Mouse (Mus musculus) lung, postnatal 0 days (tissue): Measurements from ENCODE around the gene Trim47. TPM values are rescaled to one million over a fixed set of nuclear protein-coding genes. Genes with fewer than 3 reads are reported as not detected.
"Not testable (repeated sequence)": the region's sequence is repeated elsewhere in the genome, so short reads cannot be mapped to it uniquely, and the experiment has no call there.

Experiments used
- ATAC-seq: fragments of 200-750 bp; cut with Nextera tagmentation; 2 replicates; pipeline ENCODE4 v1.8.0; 2017; ENCODE audit warnings: moderate library complexity
- DNase-seq: peaks from one replicate; pipeline ENCODE4 v3.0.0-alpha.2; 2016; ENCODE audit warnings: low spot score
- H3K27ac ChIP-seq: fragments of 300-500 bp; sonication (generic); 2 replicates; pipeline ENCODE4 v1.5.1; 2014; ENCODE audit warnings: antibody characterized with exemption, mild to moderate bottlenecking, low read length, mixed read lengths
- H3K27me3 ChIP-seq: fragments of 300-500 bp; sonication (generic); replicated peaks from 2 replicates; pipeline ENCODE4 v1.6.1; 2014; ENCODE audit warnings: low read length, mixed read lengths; ENCODE audit not compliant: insufficient read depth
- H3K36me3 ChIP-seq: fragments of 300-500 bp; sonication (generic); 2 replicates; pipeline ENCODE4 v1.6.1; 2014; ENCODE audit warnings: low read length, mixed read lengths; ENCODE audit not compliant: insufficient read depth
- H3K4me1 ChIP-seq: fragments of 300-500 bp; sonication (generic); 2 replicates; pipeline ENCODE4 v1.6.1; 2014; ENCODE audit warnings: antibody characterized with exemption, low read depth, low read length, mixed read lengths; ENCODE audit not compliant: insufficient read depth
- H3K4me2 ChIP-seq: fragments of 300-500 bp; sonication (generic); replicated peaks from 2 replicates; pipeline ENCODE4 v1.6.1; 2014; ENCODE audit warnings: low read depth, mild to moderate bottlenecking, low read length, moderate library complexity, mixed read lengths
- H3K4me3 ChIP-seq: fragments of 300-500 bp; sonication (generic); 2 replicates; pipeline ENCODE4 v1.5.1; 2014; ENCODE audit warnings: low read depth, low read length
- H3K9ac ChIP-seq: fragments of 300-500 bp; sonication (generic); replicated peaks from 2 replicates; pipeline ENCODE4 v1.6.1; 2014; ENCODE audit warnings: low read depth, mild to moderate bottlenecking
- H3K9me3 ChIP-seq: fragments of 300-500 bp; sonication (generic); 2 replicates; pipeline ENCODE4 v1.6.1; 2016; ENCODE audit warnings: low read length, mixed read lengths
- CTCF ChIP-seq: IDR thresholded peaks from 2 replicates; pipeline ENCODE4 v1.5.1; 2016; ENCODE audit warnings: antibody characterized with exemption, mild to moderate bottlenecking
- EP300 ChIP-seq: IDR thresholded peaks from 2 replicates; pipeline ENCODE4 v1.6.1; 2016; ENCODE audit warnings: antibody characterized with exemption, mild to moderate bottlenecking, control low read depth
- WGBS: fragments of 180-500 bp; shearing (Covaris S2); extraction: QIAGEN DNeasy Blood & Tissue Kit; methylation state at CpG from one replicate; pipeline ENCODE4 v1.1.7; 2014; 5-methylcytosine and 5-hydroxymethylcytosine counted together
- polyA plus RNA-seq: library from polyadenylated mRNA; unstranded; fragments of >200 nt; fragmentation: Nextera tagmentation; extraction: Ambion mirVana; gene quantifications from 2 replicates; pipeline ENCODE4 v1.2.1, GENCODE M21; 2015

The Trim47 gene
- polyA plus RNA-seq, 1 experiment from 2014 or later: 26.3 TPM

DNA sequence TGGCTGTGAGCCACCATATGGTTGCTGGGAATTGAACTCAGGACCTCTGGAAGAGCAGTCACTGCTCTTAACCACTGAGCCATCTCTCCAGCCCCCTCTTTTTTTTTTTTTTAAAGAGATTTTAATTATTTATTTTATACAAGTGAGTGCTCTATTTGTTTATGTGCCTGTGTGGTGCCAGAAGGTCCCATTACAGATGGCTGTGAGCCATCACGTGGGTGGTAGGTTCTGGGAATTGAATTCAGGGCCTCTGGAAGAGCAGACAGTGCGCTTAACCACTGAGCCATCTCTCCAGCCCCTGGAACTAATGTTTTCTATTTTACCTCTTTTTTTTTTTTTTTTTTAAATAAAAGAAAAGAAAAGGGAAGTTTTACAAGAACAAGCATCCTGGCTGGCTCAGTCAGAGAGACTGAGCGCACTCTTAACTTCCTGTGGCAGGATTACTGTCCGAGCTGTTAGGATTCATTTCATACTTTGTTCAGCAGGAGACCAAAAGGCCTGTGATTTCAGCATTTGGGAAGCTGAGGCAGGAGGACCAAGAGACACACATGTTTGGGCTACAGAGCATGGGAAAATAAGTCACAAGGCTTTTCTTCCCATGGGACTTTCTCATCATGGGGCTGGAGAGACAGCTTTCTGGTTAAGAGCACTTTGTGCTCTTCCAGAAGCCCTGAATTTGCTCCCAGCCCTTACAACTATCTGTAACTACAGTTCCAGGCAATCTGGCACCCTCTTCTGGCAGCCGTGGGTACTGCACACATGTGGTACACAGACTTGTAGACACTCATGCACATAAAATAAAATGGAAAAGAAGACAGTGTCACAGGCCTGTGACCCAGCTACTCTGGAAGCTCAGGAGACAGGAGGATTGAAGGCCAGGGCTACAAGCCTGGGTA is 30.5 kb downstream of the Trim47 start:
- peak; percentile 66 for TF ChIP-seq CTCF
- no peak for TF ChIP-seq EP300
- no peaks in the 10 kb centered on the region; the same call in 1 of the 2 replicates for H3K4me1 ChIP-seq
- H3K9me3 ChIP-seq: no peaks in the 10 kb centered on the region
- H3K27me3 ChIP-seq: no peaks in the 10 kb centered on the region
- H3K9ac ChIP-seq: no peak overlapping the region
- no peak overlapping the region for H3K27ac ChIP-seq
- H3K4me2 ChIP-seq: no peak overlapping the region
- no peaks in the 10 kb centered on the region for H3K36me3 ChIP-seq
- ATAC-seq (no peak), DNase-seq (no peak)
- WGBS: 85% methylated on average over 5 of the region's 5 CpGs
- H3K4me3 ChIP-seq: no peak overlapping the region

DNA sequence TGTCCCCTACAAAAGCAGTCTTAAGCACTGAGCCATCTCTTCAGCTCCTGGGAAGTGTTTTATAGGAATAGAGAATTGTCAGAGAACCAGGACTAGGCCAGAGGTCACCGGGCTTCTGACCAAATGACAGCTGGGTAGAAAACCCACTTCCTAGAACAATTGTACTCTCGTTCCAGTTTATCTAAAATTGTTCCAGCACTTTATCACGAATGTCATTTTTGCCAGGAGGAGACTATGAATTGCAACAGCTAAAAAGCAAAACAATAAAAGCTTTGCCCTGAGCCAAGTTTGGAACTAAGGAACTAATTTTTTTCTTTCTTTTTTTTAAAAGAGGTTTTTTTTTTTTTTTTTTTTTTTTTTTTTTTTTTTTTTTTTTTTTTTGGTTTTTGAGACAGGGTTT is 31.4 kb downstream of the Trim47 start:
- peak overlapping the region; percentile 15; the same call in 1 of the 2 replicates for H3K27ac ChIP-seq
- ATAC-seq: peak; percentile 54

DNA sequence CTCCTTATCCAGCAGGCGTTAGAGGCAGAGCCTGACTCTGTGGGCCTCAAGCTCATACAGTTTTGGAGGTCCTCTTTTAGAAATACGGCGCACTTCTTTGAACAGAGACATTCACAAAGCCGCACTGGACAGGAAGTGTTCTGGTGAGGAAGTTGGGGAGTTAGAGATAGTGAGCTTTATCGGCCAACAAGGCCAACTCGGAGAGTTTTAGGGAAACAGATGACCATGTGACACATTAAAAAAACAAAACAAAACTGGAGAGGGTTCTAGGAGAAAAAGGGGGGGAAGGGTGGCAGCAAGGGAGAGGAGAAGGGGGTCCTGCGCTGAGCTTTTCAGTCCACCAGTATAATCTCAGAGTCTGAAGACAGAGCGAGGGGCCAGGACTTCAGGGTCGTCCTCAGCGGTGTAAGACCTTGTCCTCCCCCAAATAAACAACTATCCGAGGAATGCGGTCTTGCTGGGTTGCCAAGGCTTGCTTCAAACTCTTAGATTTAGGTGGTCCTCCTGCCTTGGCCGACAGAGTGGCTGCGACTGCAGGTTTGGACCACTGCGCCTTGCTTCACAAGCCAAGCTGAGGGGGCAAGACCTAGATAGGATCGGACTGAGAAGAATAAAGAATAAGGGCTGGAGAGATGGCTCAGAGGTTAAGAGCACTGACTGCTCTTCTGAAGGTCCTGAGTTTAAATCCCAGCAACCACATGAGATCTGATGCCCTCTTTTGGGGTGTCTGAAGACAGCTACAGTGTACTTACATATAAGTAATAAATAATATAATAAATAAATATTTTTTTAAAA is 33.0 kb downstream of the Trim47 start:
- Histone ChIP-seq H3K9ac (no peak overlapping the region), H3K4me2 (no peak overlapping the region), H3K27me3 (no peaks in the 10 kb centered on the region), H3K9me3 (no peaks in the 10 kb centered on the region), H3K4me1 (no peaks in the 10 kb centered on the region), H3K27ac (peak overlapping the region; percentile 38), H3K36me3 (no peaks in the 10 kb centered on the region), H3K4me3 (no peak overlapping the region)
- no peak for ATAC-seq
- no peak for DNase-seq
- WGBS: 27% methylated on average over 16 of the region's 16 CpGs
- TF ChIP-seq EP300 (no peak), CTCF (no peak)

More for the DNA sequence above, 31.4 kb downstream of the Trim47 start:
- H3K9me3 ChIP-seq: no peaks in the 10 kb centered on the region
- no peaks in the 10 kb centered on the region for H3K27me3 ChIP-seq
- peak; percentile 87 for DNase-seq
- H3K4me1 ChIP-seq: no peaks in the 10 kb centered on the region; the same call in 1 of the 2 replicates
- TF ChIP-seq EP300 (peak; percentile 57), CTCF (no peak)
- H3K4me3 ChIP-seq: no peak overlapping the region
- H3K36me3 ChIP-seq: no peaks in the 10 kb centered on the region
- WGBS: 50% methylated on average over 3 of the region's 3 CpGs
- no peak overlapping the region for H3K4me2 ChIP-seq
- H3K9ac ChIP-seq: no peak overlapping the region

GRCm38 (mm10) chr11:116092959-116093358 is 34.1 kb downstream of the Trim47 start:
- H3K4me3 ChIP-seq: not testable (repeated sequence)

GRCm38 (mm10) chr11:116091591-116091990 is 35.4 kb downstream of the Trim47 start:
- ATAC-seq: no peak
- WGBS: 89% methylated on average over 6 of the region's 6 CpGs

More at GRCm38 (mm10) chr11:116092959-116093358, 34.1 kb downstream of the Trim47 start:
- not testable (repeated sequence) for H3K4me2 ChIP-seq, H3K27ac ChIP-seq, H3K36me3 ChIP-seq, H3K9me3 ChIP-seq, H3K9ac ChIP-seq, ATAC-seq, H3K4me1 ChIP-seq, H3K27me3 ChIP-seq, DNase-seq
- TF ChIP-seq CTCF: 0 out of 2 replicates have a peak, but pooled peaks have one; percentile 3
- WGBS: 87% methylated on average over 6 of the region's 6 CpGs

GRCm38 (mm10) chr11:116089545-116089944 is 37.5 kb downstream of the Trim47 start:
- ATAC-seq: no peak
- no peak overlapping the region for H3K4me2 ChIP-seq
- TF ChIP-seq CTCF (no peak), EP300 (no peak)
- no peaks in the 10 kb centered on the region for H3K36me3 ChIP-seq
- H3K4me1 ChIP-seq: peaks cover 10% of the 10 kb centered on the region; the same call in 1 of the 2 replicates
- H3K27ac ChIP-seq: no peak overlapping the region
- no peak overlapping the region for H3K9ac ChIP-seq
- no peaks in the 10 kb centered on the region for H3K9me3 ChIP-seq
- no peak overlapping the region for H3K4me3 ChIP-seq
- no peaks in the 10 kb centered on the region for H3K27me3 ChIP-seq
- 85% methylated on average over 6 of the region's 6 CpGs for WGBS
- no peak for DNase-seq

More at GRCm38 (mm10) chr11:116091591-116091990, 35.4 kb downstream of the Trim47 start:
- Histone ChIP-seq H3K9ac (no peak overlapping the region), H3K27ac (no peak overlapping the region), H3K4me2 (no peak overlapping the region), H3K36me3 (no peaks in the 10 kb centered on the region), H3K4me3 (no peak overlapping the region), H3K27me3 (no peaks in the 10 kb centered on the region), H3K4me1 (no peaks in the 10 kb centered on the region), H3K9me3 (no peaks in the 10 kb centered on the region)
- TF ChIP-seq EP300 (no peak), CTCF (no peak)
- no peak for DNase-seq
